Mouse (Mus musculus) spleen, adult 2 months (tissue): ENCODE data around the gene Dnaja4.

ENCODE experiments used
- CTCF ChIP-seq: fragments of 200-500 bp; IDR thresholded peaks from 2 replicates; pipeline ENCODE4 v1.5.1; 2011; ENCODE audit warnings: mild to moderate bottlenecking, inconsistent platforms; ENCODE audit not compliant: insufficient read depth, insufficient read length, insufficient replicate concordance; ENCODE audit errors: extremely low read depth
- POLR2A ChIP-seq: fragments of 200-500 bp; IDR thresholded peaks from 2 replicates; pipeline ENCODE4 v1.6.1; 2011; ENCODE audit warnings: low read depth, low read length, inconsistent platforms

DNA sequence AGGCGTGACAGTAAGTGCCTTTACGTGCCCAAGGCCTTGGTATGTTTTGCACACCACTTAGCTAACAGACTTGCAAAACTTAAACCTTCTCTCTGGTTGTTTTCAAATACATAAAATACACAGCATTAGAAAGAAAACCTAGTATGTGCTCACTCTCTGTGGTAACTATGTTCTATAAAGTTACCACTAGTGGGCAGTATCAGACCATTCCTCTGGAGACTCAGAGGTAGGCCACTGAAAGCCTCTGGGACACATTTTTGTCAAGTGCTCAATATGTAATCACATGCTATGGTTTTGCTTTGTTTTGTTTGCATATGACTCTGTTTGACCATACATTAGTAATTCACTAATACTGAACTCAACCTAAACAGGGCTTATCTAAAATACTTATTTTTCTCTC is 33.4 kb downstream of the Dnaja4 start:
- TF ChIP-seq CTCF (no peak), POLR2A (no peak)
